Mouse (Mus musculus) brain, embryonic 14.5 days (tissue): Measurements from ENCODE around the gene Stra6. TPM values are rescaled to one million over a fixed set of nuclear protein-coding genes. Genes with fewer than 3 reads are reported as not detected.

Source experiments
- DNase-seq: peaks from one replicate; pipeline ENCODE4 v3.0.0-alpha.2; 2011; ENCODE audit warnings: low read depth
- CTCF ChIP-seq: fragments of 200-500 bp; IDR thresholded peaks from 2 replicates; pipeline ENCODE4 v1.5.1; 2012; ENCODE audit warnings: inconsistent platforms, mild to moderate bottlenecking, moderate library complexity, borderline replicate concordance; ENCODE audit not compliant: insufficient read depth, insufficient read length; ENCODE audit errors: extremely low read depth
- POLR2A ChIP-seq: fragments of 200-500 bp; IDR thresholded peaks from 2 replicates; pipeline ENCODE4 v1.6.1; 2012; ENCODE audit warnings: mild to moderate bottlenecking, inconsistent platforms, borderline replicate concordance; ENCODE audit not compliant: poor library complexity, insufficient read depth, insufficient read length, severe bottlenecking; ENCODE audit errors: extremely low read depth
- polyA plus RNA-seq: library from polyadenylated mRNA; depleted of rRNA; stranded (reverse); fragments of >200 nt; gene quantifications from 2 replicates; pipeline ENCODE4 v1.2.3, GENCODE M21; 2012

The Stra6 gene
- polyA plus RNA-seq, 1 experiment = 18.6 TPM

GRCm38 (mm10) chr9:58099836-58100565 is 36.4 kb downstream of the Stra6 start:
- TF ChIP-seq CTCF = no peak
- no peak for TF ChIP-seq POLR2A
- peak; percentile 89 for DNase-seq

GRCm38 (mm10) chr9:58102013-58102412 is 38.4 kb downstream of the Stra6 start:
- TF ChIP-seq CTCF = no peak
- no peak for TF ChIP-seq POLR2A
- no peak for DNase-seq

GRCm38 (mm10) chr9:58103647-58104046 is 40.1 kb downstream of the Stra6 start:
- no peak for TF ChIP-seq CTCF
- TF ChIP-seq POLR2A = no peak
- DNase-seq = peak; percentile 55

- DNase-seq = no peak
- TF ChIP-seq CTCF (no peak), POLR2A (no peak)
These were observed 42.1 kb downstream of the Stra6 start for GRCm38 (mm10) chr9:58105595-58106169.

- TF ChIP-seq CTCF (no peak), POLR2A (no peak)
- DNase-seq = peak; percentile 74
These were observed 43.9 kb downstream of the Stra6 start for GRCm38 (mm10) chr9:58107494-58107893.

GRCm38 (mm10) chr9:58110787-58111186 is 47.2 kb downstream of the Stra6 start:
- peak; percentile 78 for DNase-seq
- no peak for TF ChIP-seq CTCF
- no peak for TF ChIP-seq POLR2A

GRCm38 (mm10) chr9:58111431-58111830 is 47.8 kb downstream of the Stra6 start:
- TF ChIP-seq POLR2A (no peak), CTCF (no peak)
- DNase-seq = peak; percentile 92

GRCm38 (mm10) chr9:58112321-58112751 is 48.7 kb downstream of the Stra6 start:
- DNase-seq = peak; percentile 94
- no peak for TF ChIP-seq CTCF
- no peak for TF ChIP-seq POLR2A

GRCm38 (mm10) chr9:58112866-58113278 is 49.3 kb downstream of the Stra6 start:
- TF ChIP-seq POLR2A (no peak), CTCF (no peak)
- DNase-seq = peak; percentile 97

GRCm38 (mm10) chr9:58113279-58113884 is 49.8 kb downstream of the Stra6 start:
- DNase-seq = peak; percentile 86
- no peak for TF ChIP-seq POLR2A

GRCm38 (mm10) chr9:58114019-58114418 is 50.4 kb downstream of the Stra6 start:
- TF ChIP-seq POLR2A (no peak), CTCF (no peak)
- no peak for DNase-seq

- TF ChIP-seq POLR2A = no peak
- TF ChIP-seq CTCF = no peak
- DNase-seq = peak; percentile 88
These were observed 51.8 kb downstream of the Stra6 start for GRCm38 (mm10) chr9:58115297-58115925.
